Mouse (Mus musculus): ENCODE measurements around the gene Trappc12. TPM values are rescaled to one million over a fixed set of nuclear protein-coding genes. Genes with fewer than 3 reads are reported as not detected.

The Trappc12 gene
- polyA plus RNA-seq, 1 experiment from 2014 or later = 38.7 TPM

DNA sequence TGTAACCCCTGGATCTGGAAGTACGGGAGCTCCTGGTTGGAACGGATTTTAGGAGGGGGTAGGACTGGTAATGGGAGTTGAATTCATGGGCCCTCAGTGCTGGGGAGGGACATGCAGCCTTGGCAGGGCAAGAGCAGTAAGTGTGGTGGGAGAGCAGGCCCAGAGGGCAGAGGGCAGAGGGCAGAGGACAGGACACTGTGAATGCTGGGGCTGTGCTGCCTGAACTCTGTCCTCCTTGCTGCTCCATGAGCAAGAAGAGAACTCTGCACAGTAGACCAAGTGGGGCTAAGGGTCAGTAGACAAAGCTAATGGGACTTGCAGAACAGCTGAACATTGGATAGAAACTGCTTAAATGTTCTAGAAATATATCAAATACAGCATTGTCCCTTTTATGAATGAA lies 32.2 kb downstream of the Trappc12 start:
- H3K36me3 ChIP-seq (ENCODE audit: control insufficient read depth, insufficient read depth, low read length) = peaks cover 2% of the 10 kb centered on the region; the same call in 1 of the 2 replicates

DNA sequence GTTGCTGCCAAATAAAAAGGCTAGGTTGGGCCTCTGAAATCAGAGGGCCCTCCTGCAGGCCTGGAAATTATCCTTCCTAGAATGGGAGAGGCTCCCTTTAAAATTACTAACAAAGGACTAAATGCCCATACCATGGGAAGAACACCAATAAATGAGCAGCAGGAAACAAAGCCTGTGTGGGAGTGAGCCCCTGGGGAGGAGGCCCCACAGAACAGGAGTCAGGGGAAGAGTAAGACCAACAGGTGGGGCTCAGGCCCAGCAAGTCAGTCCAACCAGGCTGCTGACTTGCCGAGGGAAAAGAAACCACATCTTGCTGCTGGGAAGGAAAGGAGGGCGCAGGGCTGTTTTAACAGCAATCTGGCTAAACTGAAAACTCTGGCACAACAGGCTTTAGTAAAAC lies 33.2 kb downstream of the Trappc12 start:
- Histone ChIP-seq H3K36me3 (ENCODE audit: control insufficient read depth, insufficient read depth, low read length) (peaks cover 2% of the 10 kb centered on the region; the same call in 1 of the 2 replicates), H3K9ac (ENCODE audit: low read length) (no peak overlapping the region), H3K9me3 (ENCODE audit: control insufficient read depth, low read length) (no peaks in the 10 kb centered on the region), H3K4me1 (ENCODE audit: control insufficient read depth, insufficient read depth, low read length) (no peaks in the 10 kb centered on the region), H3K27me3 (ENCODE audit: control insufficient read depth, insufficient read depth, low read length) (no peaks in the 10 kb centered on the region), H3K27ac (ENCODE audit: low read depth, low read length) (no peak overlapping the region), H3K4me2 (ENCODE audit: low read depth) (no peak overlapping the region), H3K4me3 (ENCODE audit: low read depth, low read length) (no peak overlapping the region)
- WGBS = 56% methylated on average over 2 of the region's 2 CpGs
- no peak for DNase-seq (ENCODE audit: low spot score)
- no peak for ATAC-seq (ENCODE audit: insufficient read depth, low FRiP score, low TSS enrichment)

More for the DNA sequence above, 32.2 kb downstream of the Trappc12 start:
- Histone ChIP-seq H3K9ac (ENCODE audit: low read length) (no peak overlapping the region), H3K4me1 (ENCODE audit: control insufficient read depth, insufficient read depth, low read length) (no peaks in the 10 kb centered on the region), H3K27me3 (ENCODE audit: control insufficient read depth, insufficient read depth, low read length) (no peaks in the 10 kb centered on the region), H3K9me3 (ENCODE audit: control insufficient read depth, low read length) (no peaks in the 10 kb centered on the region), H3K4me2 (ENCODE audit: low read depth) (no peak overlapping the region), H3K27ac (ENCODE audit: low read depth, low read length) (no peak overlapping the region), H3K4me3 (ENCODE audit: low read depth, low read length) (no peak overlapping the region)
- DNase-seq (ENCODE audit: low spot score) (no peak), ATAC-seq (ENCODE audit: insufficient read depth, low FRiP score, low TSS enrichment) (no peak)
- 96% methylated on average over 2 of the region's 2 CpGs for WGBS

DNA sequence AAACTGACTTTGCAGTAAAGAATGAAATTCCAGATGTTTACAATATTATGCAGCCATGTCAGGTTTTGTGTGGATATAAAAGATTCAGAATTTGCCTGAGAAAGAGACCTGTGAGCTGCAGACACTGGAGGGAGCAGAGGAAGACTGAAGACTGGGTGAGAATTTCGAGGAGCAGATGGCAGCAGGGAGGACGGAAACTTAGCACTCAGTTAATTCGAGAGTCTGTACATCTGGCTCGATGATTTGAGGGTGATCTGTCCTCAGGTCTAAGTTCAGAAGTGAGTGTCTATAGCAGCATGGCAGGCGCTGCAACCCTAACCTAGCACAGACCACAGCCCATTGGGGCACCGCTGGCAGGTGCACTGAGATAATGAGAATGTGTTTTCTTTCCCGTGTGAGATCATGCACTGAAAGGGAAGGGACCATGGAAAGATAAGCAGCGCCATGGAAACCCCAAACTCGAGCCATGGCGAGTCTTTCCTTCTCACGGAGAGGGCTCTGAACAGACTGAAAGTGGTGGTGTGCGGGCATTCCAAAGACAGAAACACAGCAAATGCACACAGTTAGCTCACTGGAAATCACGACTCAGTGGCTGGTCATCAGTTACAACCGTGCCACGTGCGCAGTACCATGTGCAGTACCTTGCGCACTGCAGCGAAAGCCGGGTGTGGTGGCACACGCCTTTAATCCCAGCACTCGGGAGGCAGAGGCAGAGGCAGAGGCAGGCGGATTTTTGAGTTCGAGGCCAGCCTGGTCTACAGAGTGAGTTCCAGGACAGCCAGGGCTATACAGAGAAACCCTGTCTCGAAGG lies 35.2 kb downstream of the Trappc12 start:
- H3K4me1 ChIP-seq (ENCODE audit: control insufficient read depth, insufficient read depth, low read length) = no peaks in the 10 kb centered on the region
- 90% methylated on average over 24 of the region's 24 CpGs for WGBS
- no peak overlapping the region for H3K4me3 ChIP-seq (ENCODE audit: low read depth, low read length)
- no peak overlapping the region for H3K4me2 ChIP-seq (ENCODE audit: low read depth)
- ATAC-seq (ENCODE audit: insufficient read depth, low FRiP score, low TSS enrichment) (no peak), DNase-seq (ENCODE audit: low spot score) (no peak)
- no peaks in the 10 kb centered on the region; the same call in none of the 2 replicates for H3K36me3 ChIP-seq (ENCODE audit: control insufficient read depth, insufficient read depth, low read length)
- H3K27me3 ChIP-seq (ENCODE audit: control insufficient read depth, insufficient read depth, low read length) = no peaks in the 10 kb centered on the region
- no peaks in the 10 kb centered on the region for H3K9me3 ChIP-seq (ENCODE audit: control insufficient read depth, low read length)
- no peak overlapping the region for H3K9ac ChIP-seq (ENCODE audit: low read length)
- H3K27ac ChIP-seq (ENCODE audit: low read depth, low read length) = no peak overlapping the region

DNA sequence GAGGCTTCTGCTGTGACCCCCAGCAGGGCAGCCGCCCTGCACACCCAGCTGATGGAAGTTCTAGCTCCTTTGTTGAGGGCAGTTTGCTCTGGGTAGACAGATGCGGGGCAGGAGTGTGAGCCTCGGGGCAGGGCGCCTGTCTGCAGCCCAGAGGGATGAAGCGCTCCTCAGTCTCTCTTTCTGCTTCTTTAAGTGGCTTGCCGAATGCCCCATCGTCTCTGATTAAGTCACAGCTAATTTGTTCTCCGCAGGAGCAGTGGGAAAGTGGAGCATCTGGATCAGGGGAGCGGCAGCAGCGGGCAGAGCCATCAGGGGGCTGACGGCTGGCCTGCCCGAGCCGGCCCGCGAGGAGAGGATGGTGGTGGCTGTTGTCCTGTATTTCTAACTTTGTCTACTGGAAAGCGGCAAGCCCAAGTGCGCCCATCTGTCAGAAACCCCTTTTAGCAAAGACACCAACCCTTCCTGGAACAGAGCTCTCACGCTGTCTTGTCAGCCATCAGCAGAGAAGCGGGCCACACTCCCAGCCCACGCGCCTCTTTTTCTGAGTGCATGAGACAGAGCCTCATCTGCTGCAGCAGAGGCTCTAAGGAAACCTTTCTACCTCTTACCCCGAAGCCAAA lies 39.6 kb downstream of the Trappc12 start:
- DNase-seq (ENCODE audit: low spot score) (peak; percentile 34), ATAC-seq (ENCODE audit: insufficient read depth, low FRiP score, low TSS enrichment) (no peak)
- no peaks in the 10 kb centered on the region for H3K27me3 ChIP-seq (ENCODE audit: control insufficient read depth, insufficient read depth, low read length)
- no peaks in the 10 kb centered on the region for H3K4me1 ChIP-seq (ENCODE audit: control insufficient read depth, insufficient read depth, low read length)
- H3K4me2 ChIP-seq (ENCODE audit: low read depth) = no peak overlapping the region
- H3K27ac ChIP-seq (ENCODE audit: low read depth, low read length) = no peak overlapping the region
- no peaks in the 10 kb centered on the region for H3K9me3 ChIP-seq (ENCODE audit: control insufficient read depth, low read length)
- H3K36me3 ChIP-seq (ENCODE audit: control insufficient read depth, insufficient read depth, low read length) = no peaks in the 10 kb centered on the region; the same call in 1 of the 2 replicates
- 79% methylated on average over 22 of the region's 22 CpGs for WGBS
- H3K9ac ChIP-seq (ENCODE audit: low read length) = no peak overlapping the region
- no peak overlapping the region for H3K4me3 ChIP-seq (ENCODE audit: low read depth, low read length)

DNA sequence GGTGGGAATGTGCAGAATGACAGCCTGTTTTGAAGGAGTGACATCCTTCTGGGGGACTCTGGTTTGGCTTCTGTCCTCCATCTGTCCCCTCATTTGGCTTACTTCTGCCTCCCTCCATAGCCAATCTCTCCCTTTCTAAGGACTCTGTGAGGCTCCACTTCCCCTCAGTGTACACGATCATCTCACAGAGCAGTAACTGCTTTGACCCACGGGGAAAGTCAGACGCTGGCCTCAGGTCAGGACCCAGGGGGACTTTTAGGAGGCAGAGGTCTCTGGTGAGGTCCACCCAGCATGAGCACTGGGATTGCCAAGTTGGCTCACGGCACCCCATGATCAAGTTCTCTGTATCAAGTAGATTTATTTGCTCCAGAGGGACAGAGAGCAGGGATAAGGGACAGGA lies 42.1 kb downstream of the Trappc12 start:
- Histone ChIP-seq H3K9me3 (ENCODE audit: control insufficient read depth, low read length) (no peaks in the 10 kb centered on the region), H3K36me3 (ENCODE audit: control insufficient read depth, insufficient read depth, low read length) (no peaks in the 10 kb centered on the region; the same call in 1 of the 2 replicates), H3K27ac (ENCODE audit: low read depth, low read length) (no peak overlapping the region), H3K4me1 (ENCODE audit: control insufficient read depth, insufficient read depth, low read length) (peaks cover 10% of the 10 kb centered on the region; the same call in 1 of the 2 replicates), H3K4me3 (ENCODE audit: low read depth, low read length) (no peak overlapping the region), H3K9ac (ENCODE audit: low read length) (no peak overlapping the region), H3K4me2 (ENCODE audit: low read depth) (no peak overlapping the region), H3K27me3 (ENCODE audit: control insufficient read depth, insufficient read depth, low read length) (no peaks in the 10 kb centered on the region)
- no peak for DNase-seq (ENCODE audit: low spot score)
- ATAC-seq (ENCODE audit: insufficient read depth, low FRiP score, low TSS enrichment) = no peak
- 79% methylated on average over 4 of the region's 4 CpGs for WGBS

DNA sequence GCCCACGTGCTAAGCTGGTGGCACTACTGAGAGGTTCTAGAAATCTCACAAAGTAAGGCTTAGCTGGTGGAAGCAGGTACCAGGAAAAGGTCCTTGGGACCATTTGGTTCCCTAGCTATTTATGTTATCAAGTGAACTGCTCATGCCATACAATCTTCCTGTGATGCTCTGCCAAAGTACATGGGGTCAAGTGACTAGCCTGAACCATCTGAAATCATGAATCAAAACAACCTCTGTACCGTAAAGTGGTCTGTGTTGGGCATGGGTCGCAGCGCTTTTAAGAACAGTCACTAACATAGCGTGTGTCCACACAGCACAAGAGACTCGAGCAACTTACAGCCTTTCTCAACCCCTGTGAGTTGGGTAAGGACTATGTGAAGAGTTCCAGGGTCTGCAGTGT lies 45.1 kb downstream of the Trappc12 start:
- Histone ChIP-seq H3K27ac (ENCODE audit: low read depth, low read length) (no peak overlapping the region), H3K9ac (ENCODE audit: low read length) (no peak overlapping the region), H3K27me3 (ENCODE audit: control insufficient read depth, insufficient read depth, low read length) (no peaks in the 10 kb centered on the region), H3K4me1 (ENCODE audit: control insufficient read depth, insufficient read depth, low read length) (peaks cover 10% of the 10 kb centered on the region; the same call in 1 of the 2 replicates), H3K9me3 (ENCODE audit: control insufficient read depth, low read length) (no peaks in the 10 kb centered on the region), H3K4me2 (ENCODE audit: low read depth) (no peak overlapping the region), H3K4me3 (ENCODE audit: low read depth, low read length) (no peak overlapping the region), H3K36me3 (ENCODE audit: control insufficient read depth, insufficient read depth, low read length) (no peaks in the 10 kb centered on the region; the same call in 1 of the 2 replicates)
- ATAC-seq (ENCODE audit: insufficient read depth, low FRiP score, low TSS enrichment) (no peak), DNase-seq (ENCODE audit: low spot score) (no peak)
- WGBS = 86% methylated on average over 6 of the region's 6 CpGs

DNA sequence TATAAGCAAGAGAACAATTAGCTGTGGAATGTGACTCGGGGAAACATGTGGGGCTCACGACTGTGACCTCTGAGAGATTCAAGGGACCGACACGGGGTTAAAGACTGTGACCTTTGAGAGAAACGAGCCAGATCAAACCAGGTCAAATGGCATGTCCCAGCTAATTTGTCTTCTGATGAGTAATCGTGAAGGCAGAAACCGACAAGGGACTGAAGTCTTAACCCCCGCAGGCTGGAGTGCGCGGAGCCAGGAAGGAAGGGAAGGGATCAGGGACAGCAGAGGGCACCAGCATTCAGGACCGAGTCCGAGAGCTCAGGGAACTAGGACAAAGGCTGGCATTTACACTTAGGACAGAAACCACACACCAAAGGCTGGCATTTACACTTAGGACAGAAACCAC lies 45.9 kb downstream of the Trappc12 start:
- DNase-seq (ENCODE audit: low spot score) (peak; percentile 47), ATAC-seq (ENCODE audit: insufficient read depth, low FRiP score, low TSS enrichment) (no peak)
- Histone ChIP-seq H3K9ac (ENCODE audit: low read length) (peak overlapping the region; percentile 3; the same call in 1 of the 2 replicates), H3K4me3 (ENCODE audit: low read depth, low read length) (no peak overlapping the region), H3K4me1 (ENCODE audit: control insufficient read depth, insufficient read depth, low read length) (peaks cover 10% of the 10 kb centered on the region; the same call in 1 of the 2 replicates), H3K27ac (ENCODE audit: low read depth, low read length) (no peak overlapping the region), H3K9me3 (ENCODE audit: control insufficient read depth, low read length) (no peaks in the 10 kb centered on the region), H3K27me3 (ENCODE audit: control insufficient read depth, insufficient read depth, low read length) (no peaks in the 10 kb centered on the region), H3K36me3 (ENCODE audit: control insufficient read depth, insufficient read depth, low read length) (no peaks in the 10 kb centered on the region), H3K4me2 (ENCODE audit: low read depth) (no peak overlapping the region)
- WGBS = 2% methylated on average over 12 of the region's 12 CpGs

DNA sequence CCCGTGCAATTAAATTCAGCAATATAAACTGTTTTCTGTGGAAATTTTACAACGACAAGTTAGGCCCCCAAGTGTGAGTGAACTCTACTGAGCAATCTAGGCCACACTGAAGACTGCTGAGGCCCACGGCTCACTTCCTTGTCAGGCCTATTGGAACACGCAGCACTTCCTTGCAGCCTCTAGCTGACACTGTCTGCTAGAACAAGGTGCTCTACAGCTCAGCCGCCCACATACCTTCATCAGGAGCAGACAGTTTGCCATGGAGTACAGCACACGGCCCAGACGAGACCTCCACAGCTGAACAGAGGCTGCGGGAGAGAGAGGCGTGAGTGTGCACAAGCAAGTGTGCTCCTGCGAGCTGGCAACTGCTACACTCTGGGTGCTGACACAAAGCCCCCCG lies 49.0 kb downstream of the Trappc12 start:
- Histone ChIP-seq H3K9ac (ENCODE audit: low read length) (no peak overlapping the region), H3K9me3 (ENCODE audit: control insufficient read depth, low read length) (no peaks in the 10 kb centered on the region), H3K4me2 (ENCODE audit: low read depth) (no peak overlapping the region), H3K4me1 (ENCODE audit: control insufficient read depth, insufficient read depth, low read length) (peaks cover 10% of the 10 kb centered on the region; the same call in 1 of the 2 replicates), H3K27me3 (ENCODE audit: control insufficient read depth, insufficient read depth, low read length) (no peaks in the 10 kb centered on the region), H3K27ac (ENCODE audit: low read depth, low read length) (no peak overlapping the region), H3K4me3 (ENCODE audit: low read depth, low read length) (no peak overlapping the region), H3K36me3 (ENCODE audit: control insufficient read depth, insufficient read depth, low read length) (no peaks in the 10 kb centered on the region)
- ATAC-seq (ENCODE audit: insufficient read depth, low FRiP score, low TSS enrichment) (no peak), DNase-seq (ENCODE audit: low spot score) (no peak)
- 87% methylated on average over 11 of the region's 11 CpGs for WGBS
